ENCODE assay signal across 17 mouse cellular contexts in the genomic region with DNA sequence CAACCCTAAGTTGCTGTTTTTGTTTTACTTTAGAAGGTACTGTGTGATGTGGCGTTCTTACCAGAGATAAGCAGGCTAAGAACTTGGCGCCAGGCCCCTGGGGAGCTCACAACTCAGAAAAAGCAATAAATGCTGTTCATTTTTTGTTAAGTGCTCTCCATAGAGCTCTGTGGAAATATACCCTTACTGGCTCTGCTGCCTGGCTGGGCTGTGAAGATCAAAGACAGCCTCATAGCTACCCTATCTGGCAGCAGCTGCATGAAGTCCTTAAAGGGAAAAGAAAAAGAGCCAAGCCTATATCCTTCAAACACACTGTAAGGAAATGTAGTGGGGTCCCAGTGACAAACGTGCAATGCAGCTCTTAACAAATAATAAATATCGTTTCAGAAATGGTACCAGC. TPM values are rescaled to one million over a fixed set of nuclear protein-coding genes. Genes with fewer than 3 reads are reported as not detected.
DNase-seq lines count a peak whose midpoint lies in the region; ATAC-seq lines count a peak whose summit lies in the region.
"Had no signal": no experiment of that assay in that cellular context is flagged by ENCODE, and none has a peak within 500 bp of the region (broad histone marks: within the 10 kb centered on the region; RNA-seq: fewer than 3 reads in every experiment).

No protein-coding gene starts in this region.

- no peaks in the 10 kb centered on the region for H3K9me3 ChIP-seq in heart, embryonic 11.5 days (replicated peaks; ENCODE audit: control insufficient read depth, low read length)
- no peaks in the 10 kb centered on the region for H3K9me3 ChIP-seq in lung, embryonic 15.5 days
- H3K9me3 ChIP-seq: embryonic facial prominence, embryonic 13.5 days; liver, embryonic 12.5 days had no signal

- peak overlapping the region; percentile 50; the same call in 1 of the 2 replicates for H3K27ac ChIP-seq in heart, embryonic 11.5 days (ENCODE audit: low read depth, low read length)
- H3K27ac ChIP-seq in lung, embryonic 15.5 days, result peak overlapping the region; percentile 49; the same call in 1 of the 2 replicates
- H3K27ac ChIP-seq: embryonic facial prominence, embryonic 13.5 days; liver, embryonic 12.5 days had no signal

- no peak overlapping the region for H3K9ac ChIP-seq in heart, embryonic 11.5 days (ENCODE audit: low read depth, low read length)
- H3K9ac ChIP-seq in lung, embryonic 15.5 days, result no peak overlapping the region
- H3K9ac ChIP-seq: embryonic facial prominence, embryonic 13.5 days; forebrain, postnatal 0 days; liver, embryonic 12.5 days had no signal

- H3K27me3 ChIP-seq in heart, embryonic 11.5 days (ENCODE audit: control insufficient read depth, insufficient read depth, low read length), result no peaks in the 10 kb centered on the region
- no peaks in the 10 kb centered on the region for H3K27me3 ChIP-seq in lung, embryonic 15.5 days
- H3K27me3 ChIP-seq: embryonic facial prominence, embryonic 13.5 days; liver, embryonic 12.5 days had no signal

- no peak overlapping the region for H3K4me2 ChIP-seq in heart, embryonic 11.5 days
- no peak overlapping the region for H3K4me2 ChIP-seq in lung, embryonic 15.5 days
- H3K4me2 ChIP-seq: embryonic facial prominence, embryonic 13.5 days; liver, embryonic 12.5 days had no signal

- H3K4me1 ChIP-seq in heart, embryonic 11.5 days (ENCODE audit: control insufficient read depth, insufficient read depth, low read length), result 0 out of 2 replicates have a peak, but pooled peaks cover 10% of the 10 kb centered on the region
- peaks cover 20% of the 10 kb centered on the region for H3K4me1 ChIP-seq in lung, embryonic 15.5 days
- H3K4me1 ChIP-seq: liver, embryonic 12.5 days had no signal

- 43% methylated on average over 4 of the region's 4 CpGs for WGBS in heart, embryonic 11.5 days (ENCODE audit: insufficient replicate concordance)
- 26% methylated on average over 4 of the region's 4 CpGs for WGBS in lung, embryonic 15.5 days

- H3K4me3 ChIP-seq in heart, embryonic 11.5 days (ENCODE audit: low read depth, low read length), result no peak overlapping the region
- no peak overlapping the region for H3K4me3 ChIP-seq in lung, embryonic 15.5 days
- H3K4me3 ChIP-seq: embryonic facial prominence, embryonic 13.5 days; liver, embryonic 12.5 days; myocyte had no signal

- DNase-seq in heart, adult 9 months (ENCODE audit: low spot score in 2 of 2), result no peak
- DNase-seq in lung, postnatal 4 days, result no peak
- peak; percentile 20 for DNase-seq in urinary bladder, postnatal 14 days (ENCODE audit: low spot score)
- no peak for DNase-seq in urinary bladder, postnatal 25 days (ENCODE audit: low spot score)
- DNase-seq in right cerebral cortex, adult 18-20 months, result no peak
- no peak for DNase-seq in retina, embryonic 14.5 days (ENCODE audit: low spot score)
- DNase-seq: cerebellum, adult 8-10 months; forebrain, postnatal 0 days; heart, postnatal 36 days; kidney, postnatal 4 days; lung, postnatal 10 days; right cerebral cortex, postnatal 14 days had no signal

- ATAC-seq in heart, embryonic 11.5 days (replicated peaks; ENCODE audit: insufficient number of reproducible peaks, low FRiP score, low TSS enrichment), result no peak
- peak; percentile 15; the same call in 1 of the 2 replicates for ATAC-seq in lung, embryonic 15.5 days (ENCODE audit: borderline replicate concordance, extremely low read depth, low FRiP score, low TSS enrichment)
- ATAC-seq: forebrain, postnatal 0 days; liver, embryonic 12.5 days had no signal

- no peaks in the 10 kb centered on the region for H3K36me3 ChIP-seq in heart, embryonic 11.5 days (ENCODE audit: control insufficient read depth, insufficient read depth, low read length)
- H3K36me3 ChIP-seq in lung, embryonic 15.5 days, result no peaks in the 10 kb centered on the region
- H3K36me3 ChIP-seq: liver, embryonic 12.5 days had no signal

RNA-seq across cellular contexts. Expression of a gene that starts 11.6 kb away (rescaled TPM):
- polyA plus RNA-seq in heart, embryonic 11.5 days (2014; fragmentation: Nextera tagmentation; extraction: Ambion mirVana), result 2.3 and 2.4 TPM in 2 replicates
- 4.3 and 4.7 TPM in 2 replicates for polyA plus RNA-seq in lung, embryonic 15.5 days (2015; fragmentation: Nextera tagmentation; extraction: Ambion mirVana)
